Mouse (Mus musculus): Measurements from ENCODE around the gene Cldnd1. TPM values are rescaled to one million over a fixed set of nuclear protein-coding genes. Genes with fewer than 3 reads are reported as not detected.
A peak's percentile ranks its signal among the peaks of the same experiment; 100 is the strongest.

Cldnd1 gene
- polyA plus RNA-seq, 1 experiment, result 0.21 TPM

DNA sequence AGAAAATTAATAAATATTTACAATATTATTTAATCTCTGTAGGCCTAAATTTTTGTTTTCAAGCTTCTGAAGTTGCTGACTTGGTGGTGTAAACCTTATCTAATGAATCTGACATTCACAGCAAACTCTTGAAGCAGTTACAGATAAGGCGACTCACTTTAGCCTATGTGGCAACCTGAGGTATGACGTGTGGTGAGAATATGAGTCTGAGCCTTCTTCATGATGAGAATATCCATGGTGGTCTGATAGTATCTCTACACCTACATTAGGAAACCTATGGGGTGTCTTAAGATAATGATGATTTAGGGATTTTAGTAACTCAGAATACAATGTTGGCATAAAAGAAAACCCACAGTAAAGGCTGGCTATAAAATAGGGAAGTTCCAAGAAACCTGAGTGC, 5.4 kb upstream of the Cldnd1 start:
- no peak for TF ChIP-seq TAL1 (IDR thresholded peaks at IDR 0.05; ENCODE audit: low read length)
- no peak for TF ChIP-seq GATA1 (IDR thresholded peaks at IDR 0.05; ENCODE audit: low read length)

DNA sequence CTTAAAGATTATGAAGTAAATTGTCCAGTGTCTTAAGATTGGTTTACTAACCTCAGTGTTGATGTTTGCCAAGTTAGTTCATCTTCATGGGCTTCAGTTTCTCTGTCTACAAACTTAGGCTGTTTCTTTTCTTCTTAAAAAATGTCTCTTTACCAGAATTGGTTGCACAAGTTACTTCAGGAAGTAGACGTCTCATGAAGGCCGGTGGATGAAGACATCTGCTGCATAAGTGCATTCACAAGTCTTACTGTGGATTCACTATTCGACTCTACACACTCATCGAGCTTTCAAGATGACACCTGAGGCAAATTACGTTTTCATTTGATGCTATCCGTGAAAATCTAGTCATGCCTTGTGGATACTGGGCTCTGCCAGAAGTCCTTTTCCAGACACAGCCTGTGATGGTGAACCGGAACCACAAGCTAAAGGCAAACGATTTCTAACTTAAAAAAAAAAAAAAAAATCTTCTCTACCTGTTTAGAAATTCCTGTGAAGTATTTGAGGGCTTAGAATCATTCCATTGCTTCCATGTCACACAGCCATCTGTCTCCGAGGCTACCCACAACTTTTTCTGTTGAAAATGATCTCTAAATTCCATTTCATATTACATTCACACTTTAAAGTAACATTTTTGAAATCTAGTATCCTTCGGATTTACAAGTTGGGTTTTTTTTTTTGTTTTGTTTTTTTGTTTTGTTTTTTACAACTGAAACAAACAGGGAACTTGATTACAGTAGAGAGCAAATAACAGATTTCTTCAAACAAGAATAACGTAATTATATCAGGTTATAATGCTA, 832 bp upstream of the Cldnd1 start:
- no peaks in the 10 kb centered on the region for H3K9me3 ChIP-seq (ENCODE audit: control insufficient read depth, low read length)
- peaks cover 5% of the 10 kb centered on the region for H3K27me3 ChIP-seq (ENCODE audit: control insufficient read depth)
- peaks cover 25% of the 10 kb centered on the region for H3K36me3 ChIP-seq (ENCODE audit: control insufficient read depth)
- TF ChIP-seq GATA1 (IDR thresholded peaks at IDR 0.05; ENCODE audit: low read length), result no peak
- TF ChIP-seq TAL1 (IDR thresholded peaks at IDR 0.05; ENCODE audit: low read length), result no peak
- H3K4me1 ChIP-seq (ENCODE audit: control insufficient read depth), result peaks cover 25% of the 10 kb centered on the region
- H3K4me3 ChIP-seq (replicated peaks), result peak overlapping the region; percentile 87

More for the DNA sequence above, 5.4 kb upstream of the Cldnd1 start:
- H3K4me3 ChIP-seq (replicated peaks), result no peak overlapping the region
- no peaks in the 10 kb centered on the region for H3K36me3 ChIP-seq (ENCODE audit: control insufficient read depth)
- peaks cover 5% of the 10 kb centered on the region for H3K27me3 ChIP-seq (ENCODE audit: control insufficient read depth)
- peaks cover 2% of the 10 kb centered on the region; the same call in 1 of the 2 replicates for H3K4me1 ChIP-seq (ENCODE audit: control insufficient read depth)
- H3K9me3 ChIP-seq (ENCODE audit: control insufficient read depth, low read length), result no peaks in the 10 kb centered on the region

DNA sequence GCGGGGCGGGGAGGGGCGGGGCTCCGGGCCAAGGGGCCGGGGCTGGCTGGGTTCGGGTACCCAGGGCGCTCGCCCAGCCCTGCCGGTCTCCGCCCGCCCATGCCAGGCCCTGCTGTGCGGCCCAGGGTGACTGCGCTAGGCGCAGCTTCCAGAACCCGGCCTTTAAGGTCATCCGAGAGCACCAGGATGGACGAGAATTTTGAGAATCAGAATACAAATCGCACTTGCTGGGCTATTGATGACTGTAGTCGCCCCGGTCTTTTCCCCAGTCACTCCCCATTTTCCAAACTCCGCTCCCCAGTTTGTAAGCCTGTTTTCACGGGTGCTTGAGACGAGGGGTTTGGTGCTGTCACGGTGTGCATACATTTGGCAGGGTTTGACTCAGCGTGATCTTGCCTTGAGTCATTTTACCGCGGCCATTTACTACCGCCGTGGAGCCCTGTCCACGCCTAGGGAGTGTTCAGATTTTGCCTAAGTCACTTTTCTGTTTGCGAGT, 514 bp downstream of the Cldnd1 start:
- peak overlapping the region; percentile 87 for H3K4me3 ChIP-seq (replicated peaks)
- peaks cover 25% of the 10 kb centered on the region for H3K4me1 ChIP-seq (ENCODE audit: control insufficient read depth)
- H3K27me3 ChIP-seq (ENCODE audit: control insufficient read depth), result peaks cover 5% of the 10 kb centered on the region
- TF ChIP-seq TAL1 (IDR thresholded peaks at IDR 0.05; ENCODE audit: low read length) (no peak), GATA1 (IDR thresholded peaks at IDR 0.05; ENCODE audit: low read length) (no peak)
- no peaks in the 10 kb centered on the region for H3K9me3 ChIP-seq (ENCODE audit: control insufficient read depth, low read length)
- peaks cover 38% of the 10 kb centered on the region for H3K36me3 ChIP-seq (ENCODE audit: control insufficient read depth)

DNA sequence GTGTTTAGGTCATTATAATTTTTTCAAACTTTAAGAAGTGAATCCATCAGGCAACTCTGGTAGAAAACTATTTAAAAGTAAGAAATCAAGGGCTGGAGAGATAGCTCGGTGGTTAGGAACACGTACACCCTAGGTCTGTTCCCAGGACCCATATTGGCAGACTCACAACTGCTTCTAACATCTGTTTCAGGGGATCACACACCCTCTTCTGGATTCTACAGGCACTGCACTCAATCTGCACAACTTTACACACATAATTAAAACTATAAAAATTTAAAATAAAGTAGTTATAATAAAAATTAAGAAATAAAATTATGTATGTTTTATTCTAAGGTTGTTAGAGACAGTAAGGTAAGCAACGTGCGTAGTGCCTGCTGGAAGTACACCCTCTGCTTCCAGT, 10.5 kb downstream of the Cldnd1 start:
- Histone ChIP-seq H3K27me3 (ENCODE audit: control insufficient read depth) (no peaks in the 10 kb centered on the region), H3K4me1 (ENCODE audit: control insufficient read depth) (peaks cover 9% of the 10 kb centered on the region), H3K4me3 (replicated peaks) (no peak overlapping the region), H3K36me3 (ENCODE audit: control insufficient read depth) (peaks cover 15% of the 10 kb centered on the region), H3K9me3 (ENCODE audit: control insufficient read depth, low read length) (no peaks in the 10 kb centered on the region)
- TF ChIP-seq TAL1 (IDR thresholded peaks at IDR 0.05; ENCODE audit: low read length), result no peak
- no peak for TF ChIP-seq GATA1 (IDR thresholded peaks at IDR 0.05; ENCODE audit: low read length)

DNA sequence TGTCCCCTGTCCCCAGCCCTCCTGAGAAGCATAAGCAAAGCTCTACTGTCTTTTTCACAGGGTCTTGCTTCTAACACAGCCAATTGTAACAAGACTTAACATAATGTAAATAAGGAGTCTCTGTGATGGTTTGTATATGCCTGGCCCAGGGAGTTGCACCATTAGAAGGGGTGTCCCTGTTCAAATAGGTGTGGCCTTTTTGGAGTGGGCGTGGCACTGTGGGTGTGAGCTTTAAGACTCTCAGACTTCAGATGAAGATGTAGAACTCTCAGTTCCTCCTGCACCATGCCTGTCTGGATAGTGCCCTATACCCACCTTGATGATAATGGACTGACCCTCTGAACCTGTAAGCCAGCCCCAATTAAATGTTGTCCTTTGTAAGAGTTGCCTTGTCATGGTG, 11.1 kb downstream of the Cldnd1 start:
- Histone ChIP-seq H3K9me3 (ENCODE audit: control insufficient read depth, low read length) (no peaks in the 10 kb centered on the region), H3K36me3 (ENCODE audit: control insufficient read depth) (peaks cover 11% of the 10 kb centered on the region), H3K27me3 (ENCODE audit: control insufficient read depth) (no peaks in the 10 kb centered on the region), H3K4me1 (ENCODE audit: control insufficient read depth) (peaks cover 9% of the 10 kb centered on the region), H3K4me3 (replicated peaks) (no peak overlapping the region)
- TF ChIP-seq GATA1 (IDR thresholded peaks at IDR 0.05; ENCODE audit: low read length) (no peak), TAL1 (IDR thresholded peaks at IDR 0.05; ENCODE audit: low read length) (no peak)

DNA sequence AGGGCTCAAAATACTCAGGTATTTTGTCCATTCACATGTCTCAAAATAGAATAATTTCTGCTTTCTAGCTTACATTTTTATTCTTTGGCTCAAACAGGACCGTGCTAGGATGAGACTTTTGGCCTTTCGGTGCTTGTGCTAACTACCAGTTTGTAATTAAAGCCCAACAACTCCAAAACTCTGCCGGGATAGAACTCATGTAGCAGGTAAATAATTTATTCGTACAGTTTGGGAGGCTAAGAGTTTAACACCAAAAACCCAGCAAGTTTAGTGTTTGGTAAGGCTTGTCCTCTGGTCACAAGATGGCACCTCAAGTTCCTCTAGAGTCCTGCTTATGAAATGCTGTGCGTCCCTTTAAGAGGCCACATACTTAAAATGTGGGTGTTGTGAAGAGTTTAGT, 13.0 kb downstream of the Cldnd1 start:
- H3K4me1 ChIP-seq (ENCODE audit: control insufficient read depth), result peaks cover 9% of the 10 kb centered on the region
- H3K27me3 ChIP-seq (ENCODE audit: control insufficient read depth), result no peaks in the 10 kb centered on the region
- no peaks in the 10 kb centered on the region for H3K9me3 ChIP-seq (ENCODE audit: control insufficient read depth, low read length)
- no peaks in the 10 kb centered on the region for H3K36me3 ChIP-seq (ENCODE audit: control insufficient read depth)
- no peak overlapping the region for H3K4me3 ChIP-seq (replicated peaks)
- TF ChIP-seq GATA1 (IDR thresholded peaks at IDR 0.05; ENCODE audit: low read length) (no peak), TAL1 (IDR thresholded peaks at IDR 0.05; ENCODE audit: low read length) (no peak)

DNA sequence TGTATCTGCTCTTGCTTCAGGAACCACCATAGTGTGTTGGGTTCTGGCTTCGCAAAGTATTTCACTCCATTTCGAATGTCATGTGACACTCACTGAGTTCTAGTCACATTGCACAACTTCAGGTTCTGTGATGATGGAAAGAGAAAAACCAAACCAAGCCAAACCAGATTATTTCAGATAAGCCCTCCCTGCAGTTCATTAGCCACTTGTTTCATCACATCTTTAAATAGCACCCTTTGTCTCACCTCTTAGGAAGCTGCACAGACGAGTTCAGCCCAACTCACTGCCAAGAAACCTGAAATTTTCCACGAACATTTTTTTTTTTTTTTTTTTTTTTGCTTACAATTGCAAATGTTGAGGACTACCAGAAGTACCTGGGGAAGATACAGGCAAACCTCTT, 19.0 kb downstream of the Cldnd1 start:
- Histone ChIP-seq H3K4me3 (replicated peaks) (no peak overlapping the region), H3K4me1 (ENCODE audit: control insufficient read depth) (peaks cover 11% of the 10 kb centered on the region)
- TF ChIP-seq TAL1 (IDR thresholded peaks at IDR 0.05; ENCODE audit: low read length) (no peak), GATA1 (IDR thresholded peaks at IDR 0.05; ENCODE audit: low read length) (no peak)

DNA sequence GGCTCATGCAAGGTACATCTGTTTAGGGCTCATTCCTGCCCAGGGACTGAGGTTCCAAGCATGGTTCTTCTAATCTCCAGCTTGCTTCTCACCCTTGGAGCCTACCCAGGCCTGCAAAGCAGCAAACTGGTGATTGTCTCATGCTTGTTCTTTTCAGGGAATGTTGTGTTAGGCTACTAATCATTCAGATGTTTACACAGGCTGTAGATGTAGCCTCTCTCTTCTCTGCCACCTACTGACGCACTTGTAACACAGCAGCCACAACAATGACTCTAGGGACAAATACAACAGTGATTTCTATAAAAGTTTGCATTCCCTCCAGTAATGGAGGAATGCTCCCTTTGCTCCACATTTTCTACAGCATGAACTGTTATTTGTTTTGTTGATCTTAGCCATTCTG, 23.6 kb downstream of the Cldnd1 start:
- Histone ChIP-seq H3K9me3 (ENCODE audit: control insufficient read depth, low read length) (no peaks in the 10 kb centered on the region), H3K36me3 (ENCODE audit: control insufficient read depth) (no peaks in the 10 kb centered on the region), H3K4me1 (ENCODE audit: control insufficient read depth) (peaks cover 11% of the 10 kb centered on the region), H3K4me3 (replicated peaks) (no peak overlapping the region), H3K27me3 (ENCODE audit: control insufficient read depth) (no peaks in the 10 kb centered on the region)
- TF ChIP-seq GATA1 (IDR thresholded peaks at IDR 0.05; ENCODE audit: low read length) (no peak), TAL1 (IDR thresholded peaks at IDR 0.05; ENCODE audit: low read length) (no peak)

More for the DNA sequence above, 19.0 kb downstream of the Cldnd1 start:
- Histone ChIP-seq H3K9me3 (ENCODE audit: control insufficient read depth, low read length) (no peaks in the 10 kb centered on the region), H3K36me3 (ENCODE audit: control insufficient read depth) (no peaks in the 10 kb centered on the region), H3K27me3 (ENCODE audit: control insufficient read depth) (no peaks in the 10 kb centered on the region)

DNA sequence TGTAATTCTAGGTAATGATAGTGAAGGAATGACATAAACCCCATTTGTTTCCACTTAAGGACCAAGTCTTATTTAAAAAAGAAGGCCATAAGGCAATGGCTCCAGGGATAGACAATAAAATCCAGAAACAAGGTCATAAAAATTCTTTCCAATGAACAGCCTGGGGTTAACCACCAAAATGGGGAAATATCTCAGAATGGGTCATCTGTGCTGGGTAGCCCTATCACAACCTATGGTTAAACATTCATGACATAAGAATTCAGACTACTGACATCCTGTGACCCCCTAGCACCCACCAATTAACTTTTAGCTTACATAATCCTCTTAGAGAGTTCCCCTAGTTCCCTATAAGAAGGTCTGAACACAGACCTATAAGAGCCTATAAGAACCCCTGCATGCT, 28.5 kb downstream of the Cldnd1 start:
- no peaks in the 10 kb centered on the region for H3K36me3 ChIP-seq (ENCODE audit: control insufficient read depth)
- TF ChIP-seq GATA1 (IDR thresholded peaks at IDR 0.05; ENCODE audit: low read length) (no peak), TAL1 (IDR thresholded peaks at IDR 0.05; ENCODE audit: low read length) (no peak)
- peaks cover under 1% of the 10 kb centered on the region; the same call in 1 of the 2 replicates for H3K4me1 ChIP-seq (ENCODE audit: control insufficient read depth)

More for the DNA sequence above, 28.5 kb downstream of the Cldnd1 start:
- no peak overlapping the region for H3K4me3 ChIP-seq (replicated peaks)
- H3K9me3 ChIP-seq (ENCODE audit: control insufficient read depth, low read length), result no peaks in the 10 kb centered on the region
- H3K27me3 ChIP-seq (ENCODE audit: control insufficient read depth), result no peaks in the 10 kb centered on the region

Data from erythroblast, embryonic 14.5 days (primary cell).